Mouse (Mus musculus): ENCODE results near the gene Bcl2l14. TPM values are rescaled to one million over a fixed set of nuclear protein-coding genes. Genes with fewer than 3 reads are reported as not detected.
A peak's percentile ranks its signal among the peaks of the same experiment; 100 is the strongest.

Gene Bcl2l14
- total RNA-seq (2014; fragmentation: Nextera tagmentation) = 2.0 TPM in 1 of 2 replicates, not detected in the other
- 0.60 and 4.0 TPM in 2 replicates for total RNA-seq (2017)

GRCm38 (mm10) chr6:134396018-134396417 lies at the start of gene Bcl2l14:
Bcl2l14 (plus strand) TSS chr6:134396318.
- no peak for ATAC-seq (replicated peaks; ENCODE audit: poor library complexity, severe bottlenecking)

- no peak for ATAC-seq (replicated peaks; ENCODE audit: poor library complexity, severe bottlenecking)
These were observed 47.5 kb upstream of the Bcl2l14 start for GRCm38 (mm10) chr6:134348526-134349067.

GRCm38 (mm10) chr6:134352881-134353280 lies 43.2 kb upstream of the Bcl2l14 start:
- no peak for ATAC-seq (replicated peaks; ENCODE audit: poor library complexity, severe bottlenecking)

GRCm38 (mm10) chr6:134353751-134354150 lies 42.4 kb upstream of the Bcl2l14 start:
- ATAC-seq (replicated peaks; ENCODE audit: poor library complexity, severe bottlenecking) = no peak

- no peak for ATAC-seq (replicated peaks; ENCODE audit: poor library complexity, severe bottlenecking)
These were observed 38.5 kb upstream of the Bcl2l14 start for GRCm38 (mm10) chr6:134357570-134357969.

GRCm38 (mm10) chr6:134360079-134360478 lies 36.0 kb upstream of the Bcl2l14 start:
- peak; percentile 18; the same call in 1 of the 2 replicates for ATAC-seq (replicated peaks; ENCODE audit: poor library complexity, severe bottlenecking)

GRCm38 (mm10) chr6:134364644-134365043 lies 31.5 kb upstream of the Bcl2l14 start:
- 0 out of 2 replicates have a peak, but pooled peaks have one; percentile 0 for ATAC-seq (replicated peaks; ENCODE audit: poor library complexity, severe bottlenecking)

- peak; percentile 43 for ATAC-seq (replicated peaks; ENCODE audit: poor library complexity, severe bottlenecking)
These were observed 30.2 kb upstream of the Bcl2l14 start for GRCm38 (mm10) chr6:134365952-134366351.

GRCm38 (mm10) chr6:134366366-134367351 lies 29.5 kb upstream of the Bcl2l14 start:
- peak; percentile 76 for ATAC-seq (replicated peaks; ENCODE audit: poor library complexity, severe bottlenecking)

GRCm38 (mm10) chr6:134367366-134368281 lies 28.5 kb upstream of the Bcl2l14 start:
- ATAC-seq (replicated peaks; ENCODE audit: poor library complexity, severe bottlenecking) = peak; percentile 29

GRCm38 (mm10) chr6:134372946-134373345 lies 23.2 kb upstream of the Bcl2l14 start:
- no peak for ATAC-seq (replicated peaks; ENCODE audit: poor library complexity, severe bottlenecking)

- ATAC-seq (replicated peaks; ENCODE audit: poor library complexity, severe bottlenecking) = no peak
These were observed 18.9 kb upstream of the Bcl2l14 start for GRCm38 (mm10) chr6:134377201-134377600.

GRCm38 (mm10) chr6:134377856-134378255 lies 18.3 kb upstream of the Bcl2l14 start:
- no peak for ATAC-seq (replicated peaks; ENCODE audit: poor library complexity, severe bottlenecking)

GRCm38 (mm10) chr6:134381462-134381861 lies 14.7 kb upstream of the Bcl2l14 start:
- no peak for ATAC-seq (replicated peaks; ENCODE audit: poor library complexity, severe bottlenecking)

GRCm38 (mm10) chr6:134385931-134386330 lies 10.2 kb upstream of the Bcl2l14 start:
- no peak for ATAC-seq (replicated peaks; ENCODE audit: poor library complexity, severe bottlenecking)

GRCm38 (mm10) chr6:134387396-134387795 lies 8.7 kb upstream of the Bcl2l14 start:
- ATAC-seq (replicated peaks; ENCODE audit: poor library complexity, severe bottlenecking) = no peak

- no peak for ATAC-seq (replicated peaks; ENCODE audit: poor library complexity, severe bottlenecking)
These were observed 7.6 kb upstream of the Bcl2l14 start for GRCm38 (mm10) chr6:134388424-134389110.

- ATAC-seq (replicated peaks; ENCODE audit: poor library complexity, severe bottlenecking) = peak; percentile 78
These were observed 6.7 kb upstream of the Bcl2l14 start for GRCm38 (mm10) chr6:134389248-134389891.

- ATAC-seq (replicated peaks; ENCODE audit: poor library complexity, severe bottlenecking) = no peak
These were observed 6.2 kb upstream of the Bcl2l14 start for GRCm38 (mm10) chr6:134389917-134390316.

All from granulocyte monocyte progenitor cell, adult 5-6 weeks (primary cell).